Mouse (Mus musculus) thymus, adult 18-20 months (tissue): ENCODE results near the gene Gm12185.
"Not testable (repeated sequence)": the region's sequence is repeated elsewhere in the genome, so short reads cannot be mapped to it uniquely, and the experiment has no call there.

ENCODE experiments used
- DNase-seq, 2 experiments: peaks; one replicate each; pipeline ENCODE4 v3.0.0; 2022; ENCODE audit warnings: mixed read lengths in 2 of 2

The Gm12185 gene

DNA sequence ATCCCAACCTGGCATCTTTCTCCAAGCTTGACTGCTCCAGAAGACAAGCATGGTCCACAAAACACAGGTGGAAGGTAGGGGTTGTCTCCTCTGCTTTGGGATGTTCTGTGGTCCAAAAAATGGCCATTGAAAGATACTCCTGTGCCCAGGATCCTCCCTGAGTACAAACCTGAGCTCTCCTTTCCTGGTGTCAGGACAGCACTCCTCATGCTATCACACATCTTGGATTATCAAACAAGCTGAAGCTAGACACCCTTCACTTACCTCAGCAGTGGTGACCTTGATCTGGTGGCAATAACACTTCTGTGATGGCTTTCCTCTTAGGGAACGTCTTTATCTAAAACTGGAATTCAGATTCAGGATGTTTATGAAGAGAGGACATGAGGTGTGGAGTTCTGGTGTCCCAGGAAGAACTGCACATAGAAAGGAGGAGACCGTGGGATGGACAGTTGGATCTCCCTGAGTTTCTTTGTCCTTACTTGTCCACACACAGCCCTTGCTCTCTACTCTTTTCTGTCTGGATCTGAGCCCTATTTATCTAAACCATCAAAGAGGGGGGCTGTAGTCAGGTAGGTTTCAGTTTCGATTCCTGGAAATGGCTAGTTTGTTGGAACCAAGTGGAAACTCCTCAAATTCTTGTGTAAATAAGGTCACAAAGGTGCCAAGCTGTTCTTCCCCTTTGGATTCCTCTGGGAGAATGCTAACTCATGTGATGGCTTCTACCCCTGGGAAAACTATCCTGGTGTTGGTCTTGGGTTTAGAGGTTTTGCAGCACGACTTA is at the start of gene Gm12185:
Gm12185 (minus strand) TSS at position 487 of the 781 bp plus-strand sequence.
- not testable (repeated sequence) for DNase-seq

DNA sequence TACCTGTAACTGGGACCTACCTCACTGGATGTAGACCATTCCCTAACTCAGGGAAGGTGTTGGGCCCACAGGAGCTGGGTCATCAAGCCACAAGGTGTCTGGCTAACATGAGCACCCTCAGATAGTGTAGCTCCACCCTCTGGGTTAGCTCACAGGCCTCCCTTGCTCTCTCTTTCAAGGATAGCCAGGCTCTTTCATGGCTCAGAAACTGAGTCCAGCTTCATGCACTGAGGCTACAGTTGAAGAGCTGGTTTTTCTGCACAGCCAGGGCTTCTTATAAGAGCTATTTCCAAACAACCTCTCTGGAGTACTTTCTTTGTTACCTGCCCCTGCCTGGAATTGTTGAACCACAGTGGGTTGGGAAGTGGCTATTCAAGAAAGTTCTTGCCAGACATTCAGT is 20.0 kb upstream of the Gm12185 start:
- DNase-seq: not testable (repeated sequence)

- DNase-seq: not testable (repeated sequence)
Measured at GRCm38 (mm10) chr11:49006785-49007184, 14.8 kb upstream of the Gm12185 start.

DNA sequence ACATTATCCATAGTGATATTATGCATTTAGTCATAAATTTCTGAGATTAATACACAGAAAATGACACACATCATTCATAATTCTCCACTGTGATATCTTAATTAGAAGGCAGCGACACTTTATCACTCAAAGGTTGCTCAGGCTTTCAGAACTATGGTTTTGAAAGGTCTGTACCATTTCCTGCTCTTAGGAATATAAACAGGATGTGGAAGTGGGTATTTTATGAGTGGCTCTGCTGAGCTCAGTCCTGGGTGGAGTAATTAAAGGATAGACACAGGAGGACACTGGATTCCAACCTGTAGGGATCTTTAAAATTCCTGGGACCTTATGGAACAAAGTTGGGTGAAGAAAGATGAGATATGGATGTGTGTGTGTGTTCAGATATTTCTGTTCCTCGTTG is 14.3 kb upstream of the Gm12185 start:
- DNase-seq: not testable (repeated sequence)

DNA sequence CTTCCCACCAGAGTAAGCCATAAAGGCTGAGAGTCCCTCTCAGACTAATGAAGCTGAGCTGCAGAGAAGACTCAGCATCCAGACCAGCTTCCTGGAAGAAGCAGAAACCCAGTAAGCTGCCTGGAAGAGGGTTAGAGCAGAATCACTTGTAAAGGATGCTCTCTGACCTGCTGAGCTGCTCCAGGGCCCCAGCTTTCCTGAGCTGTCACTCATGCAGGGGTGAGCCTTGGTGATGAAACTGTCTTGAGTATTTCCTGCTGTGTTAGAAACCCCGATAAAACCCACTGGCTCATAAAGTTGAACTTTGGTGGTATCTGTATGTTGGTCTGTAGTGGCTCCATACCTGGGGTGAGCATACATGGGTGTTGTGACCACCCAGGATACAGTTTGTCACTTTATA is 8.4 kb upstream of the Gm12185 start:
- DNase-seq: not testable (repeated sequence)

DNA sequence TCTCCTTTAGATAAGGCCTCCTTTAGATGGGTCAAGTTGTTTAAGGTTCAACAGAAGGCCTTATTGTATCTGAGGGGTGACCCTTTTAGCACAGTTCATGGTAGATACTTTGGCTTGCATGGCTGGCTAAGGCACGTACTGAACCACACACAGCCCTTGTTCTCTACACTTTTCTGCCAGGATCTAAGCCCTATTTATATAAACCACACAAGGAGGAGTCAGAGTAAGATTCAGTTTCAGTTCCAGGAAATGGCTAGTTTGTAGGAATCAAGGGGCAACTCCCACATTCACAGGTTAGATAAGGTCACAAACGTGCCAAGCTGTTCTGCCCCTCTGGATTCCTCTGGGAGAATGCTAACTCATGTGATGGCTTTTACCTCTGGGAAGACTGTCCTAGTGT is 2.0 kb upstream of the Gm12185 start, which contains the start of gene Tgtp1:
Tgtp1 (minus strand) TSS at position 155 of the 400 bp plus-strand sequence.
- DNase-seq: not testable (repeated sequence)

DNA sequence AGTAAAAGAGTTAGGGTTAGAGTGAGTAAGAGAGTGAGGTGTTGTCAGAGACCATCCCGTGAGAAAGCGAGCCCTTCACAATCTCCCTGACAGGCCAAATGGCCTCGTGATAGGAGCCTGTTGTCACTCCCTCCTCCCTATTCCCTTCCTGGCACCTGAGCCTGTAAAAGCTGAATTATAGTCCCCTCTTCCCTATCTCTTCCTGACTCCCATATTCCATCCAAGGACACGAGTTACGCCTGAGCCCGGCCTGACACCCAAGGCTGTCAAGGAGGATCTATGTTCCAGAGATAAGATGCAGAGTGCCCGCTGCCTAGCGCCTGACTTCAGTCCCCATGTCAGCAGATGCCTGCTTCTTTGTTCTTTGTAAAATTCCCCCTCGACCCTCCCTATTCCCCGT is 1.3 kb upstream of the Gm12185 start:
- not testable (repeated sequence) for DNase-seq

DNA sequence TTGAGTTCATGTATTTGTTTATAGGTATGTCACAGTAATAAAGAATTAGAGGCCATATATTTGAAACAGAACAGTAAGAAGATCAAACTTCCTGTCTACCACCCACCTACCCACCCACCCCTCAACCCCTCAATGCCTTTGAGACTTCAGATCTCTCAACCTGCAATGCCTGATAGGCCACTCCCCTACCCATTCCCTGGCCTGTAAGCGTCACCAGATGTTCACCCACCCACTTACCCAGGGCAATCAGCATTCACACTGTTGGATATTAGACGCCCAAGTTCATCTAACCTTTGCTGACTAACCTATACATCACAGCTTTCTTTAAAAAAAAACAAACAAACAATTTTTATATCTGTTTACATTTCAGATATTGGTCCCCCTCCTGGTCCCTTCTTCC is 2.0 kb downstream of the Gm12185 start:
- DNase-seq: not testable (repeated sequence)

GRCm38 (mm10) chr11:48988219-48988618 is 3.8 kb downstream of the Gm12185 start:
- not testable (repeated sequence) for DNase-seq

- DNase-seq: not testable (repeated sequence)
Measured at GRCm38 (mm10) chr11:48982848-48983247, 9.2 kb downstream of the Gm12185 start.

DNA sequence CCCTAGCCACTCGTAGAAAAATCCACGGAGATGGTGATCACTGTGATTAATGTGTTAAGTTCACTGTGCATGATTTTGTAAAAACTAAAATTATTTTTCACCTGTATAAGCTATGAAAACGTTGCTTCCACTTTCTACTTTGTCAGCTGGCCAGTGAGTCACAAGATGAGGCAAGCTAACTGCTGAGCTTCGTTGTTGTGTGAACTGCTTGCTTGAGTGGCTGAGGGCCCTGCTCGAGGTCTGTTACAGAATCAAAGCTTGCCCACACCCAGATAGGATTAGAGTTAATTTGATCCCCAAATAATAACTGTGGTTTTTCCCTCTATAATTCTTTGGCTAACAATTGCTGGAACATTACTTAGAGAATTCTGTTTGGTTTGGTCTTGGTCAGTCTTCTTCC is 12.0 kb downstream of the Gm12185 start:
- DNase-seq: not testable (repeated sequence)

DNA sequence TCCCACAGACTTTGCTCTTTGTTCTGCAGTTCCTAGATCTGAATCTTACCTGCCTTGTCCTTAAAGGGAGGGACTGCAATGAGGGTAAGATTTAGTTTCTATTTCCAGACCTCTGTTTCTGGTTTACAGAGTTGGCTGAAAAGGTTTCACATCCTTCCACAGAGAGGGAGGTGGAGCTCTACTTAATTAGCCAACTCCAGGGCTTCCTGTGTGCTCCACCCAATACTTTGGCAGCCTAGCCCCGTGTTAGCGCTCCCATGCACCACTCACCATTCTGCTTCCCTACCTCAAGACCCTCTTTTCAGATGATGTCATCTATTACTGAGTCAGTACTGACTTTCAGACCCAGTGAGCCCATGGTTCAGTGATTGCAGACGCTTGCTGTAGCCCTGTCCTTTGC is 12.8 kb downstream of the Gm12185 start, which contains the start of gene 9930111J21Rik1:
9930111J21Rik1 (minus strand) TSS at position 148 of the 400 bp plus-strand sequence.
- DNase-seq: not testable (repeated sequence)

DNA sequence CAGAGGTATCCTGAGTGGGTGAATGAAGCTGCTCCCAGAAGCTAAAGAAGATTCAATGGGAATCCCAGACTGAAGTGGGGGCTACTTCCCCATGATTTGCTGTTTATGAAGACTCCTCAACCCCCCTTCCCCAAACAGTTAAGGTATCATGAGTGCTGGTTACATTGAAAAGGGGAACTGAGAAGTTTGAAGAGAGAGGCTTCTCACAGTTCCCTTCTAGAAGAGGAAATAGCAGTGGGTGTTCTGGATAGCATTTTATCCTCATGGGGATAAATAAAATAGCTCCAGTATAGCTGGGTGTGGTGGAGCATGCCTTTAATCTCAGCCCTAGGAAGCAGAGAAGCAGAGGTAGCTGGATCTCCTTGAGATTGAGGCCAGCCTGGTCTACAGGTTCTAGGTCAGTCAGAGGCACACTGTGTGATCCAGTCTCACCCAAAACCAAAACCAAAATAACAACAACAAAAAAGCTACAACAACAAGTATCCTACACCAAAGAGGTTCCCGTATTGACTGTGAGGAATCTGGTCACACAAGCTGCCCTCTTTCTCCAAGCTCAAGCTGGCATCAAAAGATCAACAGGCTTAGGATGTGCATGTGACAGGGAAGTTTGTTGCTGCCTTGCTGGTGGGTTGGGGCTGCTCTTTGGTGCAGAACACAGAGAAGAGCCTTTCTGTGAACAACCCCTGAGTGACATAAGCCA is 13.6 kb downstream of the Gm12185 start, which contains the start of gene Olfr56:
Olfr56 (plus strand) TSS at position 650 of the 700 bp plus-strand sequence.
- not testable (repeated sequence) for DNase-seq

DNA sequence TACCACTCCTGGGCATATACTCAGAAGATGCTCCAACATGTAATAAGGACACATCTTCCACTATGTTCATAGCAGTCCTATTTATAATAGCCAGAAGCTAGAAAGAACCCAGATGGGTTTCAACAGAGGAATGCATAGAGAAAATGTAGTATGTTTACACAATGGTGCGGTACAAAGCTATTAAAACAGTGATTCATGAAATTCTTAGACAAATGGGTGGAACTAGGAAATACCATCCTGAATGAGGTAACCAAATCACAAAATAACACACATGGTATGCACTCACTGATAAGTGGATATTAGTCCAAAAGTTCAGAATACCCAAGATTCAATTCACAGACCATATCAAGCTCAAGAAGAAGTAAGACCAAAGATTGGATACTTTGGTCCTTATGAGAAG is 17.3 kb downstream of the Gm12185 start:
- DNase-seq: not testable (repeated sequence)

- DNase-seq: not testable (repeated sequence)
Measured at GRCm38 (mm10) chr11:48946090-48946489, 45.9 kb downstream of the Gm12185 start, which contains the start of gene Psme2b. Gene Psme2b (minus strand): TSS chr11:48946190.

- not testable (repeated sequence) for DNase-seq
Measured at GRCm38 (mm10) chr11:48939286-48939685, 52.7 kb downstream of the Gm12185 start.

- not testable (repeated sequence) for DNase-seq
Measured at GRCm38 (mm10) chr11:48935291-48935690, 56.7 kb downstream of the Gm12185 start.

DNA sequence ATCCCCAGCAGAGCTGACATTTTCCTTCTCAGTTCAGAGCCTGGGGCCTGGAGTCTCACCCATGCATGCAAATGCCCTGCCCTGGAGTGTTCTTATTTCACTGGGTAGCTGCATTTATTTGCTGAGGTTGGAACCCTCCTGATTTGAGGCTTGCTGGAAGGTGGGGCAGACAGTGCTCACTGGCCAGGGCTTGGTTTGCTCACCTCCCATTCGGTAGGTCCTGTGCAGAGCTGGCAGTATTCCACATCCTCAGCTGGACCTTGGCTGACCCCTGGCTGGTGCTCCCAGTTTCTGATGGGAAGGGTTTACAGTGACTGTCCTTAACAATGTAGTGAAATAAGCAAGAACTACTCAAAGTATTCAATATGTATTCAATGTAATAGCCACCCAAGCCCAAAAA is 58.1 kb downstream of the Gm12185 start:
- not testable (repeated sequence) for DNase-seq

GRCm38 (mm10) chr11:48933422-48933821 is 58.6 kb downstream of the Gm12185 start:
- DNase-seq: not testable (repeated sequence)

DNA sequence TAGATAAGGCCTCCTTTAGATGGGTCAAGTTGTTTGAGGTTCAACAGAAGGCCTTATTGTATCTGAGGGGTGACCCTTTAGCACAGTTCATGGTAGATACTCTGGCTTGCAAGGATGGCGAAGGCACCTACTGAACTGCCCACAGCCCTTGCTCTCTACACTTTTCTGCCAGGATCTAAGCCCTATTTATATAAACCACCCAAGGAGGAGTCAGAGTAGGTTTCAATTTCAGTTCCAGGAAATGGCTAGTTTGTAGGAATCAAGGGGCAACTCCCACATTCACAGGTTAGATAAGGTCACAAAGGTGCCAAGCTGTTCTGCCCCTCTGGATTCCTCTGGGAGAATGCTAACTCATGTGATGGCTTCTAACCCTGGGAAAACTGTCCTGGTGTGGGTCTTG is 64.0 kb downstream of the Gm12185 start:
- not testable (repeated sequence) for DNase-seq

GRCm38 (mm10) chr11:48926437-48926836 is 65.6 kb downstream of the Gm12185 start:
- not testable (repeated sequence) for DNase-seq

DNA sequence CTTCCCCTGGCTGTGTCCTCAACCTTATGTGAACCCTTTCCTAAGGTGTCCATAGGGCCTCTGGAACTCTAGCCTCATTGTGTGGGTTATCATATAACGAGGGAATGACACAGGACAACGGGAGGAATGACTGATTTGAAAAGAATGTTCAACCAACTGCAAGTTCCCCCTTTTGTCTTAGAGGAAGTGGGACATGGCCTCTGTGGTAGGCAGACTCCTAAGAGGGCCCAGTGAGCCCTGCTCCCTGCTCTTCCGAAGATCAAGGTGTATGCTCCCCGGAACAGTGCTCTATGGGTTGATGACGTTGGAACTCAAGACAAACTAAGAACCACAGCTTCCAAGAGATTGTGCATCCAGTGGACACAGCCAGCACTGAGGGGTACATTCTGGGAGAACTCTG is 68.2 kb downstream of the Gm12185 start:
- not testable (repeated sequence) for DNase-seq

- no peak for DNase-seq
Measured at GRCm38 (mm10) chr11:48918380-48918779, 73.6 kb downstream of the Gm12185 start.
